Mouse (Mus musculus) C2C12 (cell line): Measurements from ENCODE around the gene Rem2.

Experiments used
- CEBPB ChIP-seq: IDR thresholded peaks from one replicate; pipeline ENCODE4 v1.6.1; 2011; ENCODE audit warnings: low read depth, mild to moderate bottlenecking, control low read depth, moderate library complexity
- CTCF ChIP-seq: IDR thresholded peaks from one replicate; pipeline ENCODE4 v1.5.1; 2011; ENCODE audit not compliant: control insufficient read depth, insufficient read depth, insufficient read length
- FOSL1 ChIP-seq: IDR thresholded peaks from one replicate; pipeline ENCODE4 v1.8.0; 2011; ENCODE audit warnings: mild to moderate bottlenecking, low read length; ENCODE audit not compliant: poor library complexity, insufficient read depth, severe bottlenecking
- MAX ChIP-seq: IDR thresholded peaks from one replicate; pipeline ENCODE4 v1.6.1; 2011; ENCODE audit warnings: mild to moderate bottlenecking, control low read depth
- MYOD1 ChIP-seq: IDR thresholded peaks from one replicate; pipeline ENCODE4 v1.6.1; 2011; ENCODE audit warnings: low read depth; ENCODE audit not compliant: control insufficient read depth, insufficient read length
- MYOG ChIP-seq: IDR thresholded peaks from one replicate; pipeline ENCODE4 v1.6.1; 2011; ENCODE audit not compliant: control insufficient read depth, insufficient read length; ENCODE audit errors: extremely low read depth
- USF1 ChIP-seq: IDR thresholded peaks from one replicate; pipeline ENCODE4 v1.6.1; 2011; ENCODE audit warnings: low read depth, mild to moderate bottlenecking, control low read depth, moderate library complexity

GRCm38 (mm10) chr14:54488350-54488749, 12.4 kb downstream of the Rem2 start:
- TF ChIP-seq CTCF (no peak), MYOG (no peak), USF1 (no peak), MAX (no peak), CEBPB (no peak), MYOD1 (no peak), FOSL1 (no peak)
